Mouse (Mus musculus): ENCODE results near the gene Nt5c1b.
A peak's percentile ranks its signal among the peaks of the same experiment; 100 is the strongest.

The Nt5c1b gene

DNA sequence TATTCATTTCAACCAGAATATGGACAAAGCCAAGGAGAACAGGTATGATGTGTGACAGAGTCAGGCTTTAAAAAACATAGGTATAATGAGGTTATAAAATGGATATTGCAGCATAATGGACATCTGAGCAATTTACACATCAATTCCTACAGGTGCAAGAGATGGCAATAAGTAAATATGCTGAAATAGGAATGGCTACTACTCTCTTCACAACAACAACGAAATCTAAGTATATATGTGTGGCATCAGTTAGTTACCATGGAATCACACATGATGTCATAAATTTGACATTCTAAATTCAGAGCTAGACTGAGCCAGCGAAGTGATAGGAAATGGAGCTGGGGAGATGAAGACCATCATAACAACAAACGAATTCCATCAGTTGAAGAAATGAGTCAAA lies at the start of gene Nt5c1b:
Gene Nt5c1b, plus strand, starts transcription at position 301 of the 400 bp plus-strand sequence.
- no peak for DNase-seq

DNA sequence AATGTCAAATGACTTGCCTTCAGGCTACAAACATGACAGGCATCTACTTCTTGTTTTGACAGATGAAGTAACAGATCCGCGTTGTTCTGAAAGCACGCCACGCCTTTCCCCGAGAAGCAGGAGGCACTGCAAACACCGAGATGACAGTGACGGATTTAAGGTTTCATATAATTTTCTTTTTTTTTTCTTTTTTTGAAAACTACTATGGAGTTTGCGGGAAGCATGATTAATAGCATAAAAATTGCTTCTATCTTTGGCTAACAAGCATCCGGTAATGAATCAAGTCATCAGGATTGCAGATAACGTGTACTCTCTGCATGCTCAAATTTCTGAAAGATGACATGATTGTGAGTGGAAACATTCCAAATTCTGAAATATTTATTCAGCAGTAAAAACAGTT lies 42.1 kb upstream of the Nt5c1b start:
- no peak for DNase-seq

DNA sequence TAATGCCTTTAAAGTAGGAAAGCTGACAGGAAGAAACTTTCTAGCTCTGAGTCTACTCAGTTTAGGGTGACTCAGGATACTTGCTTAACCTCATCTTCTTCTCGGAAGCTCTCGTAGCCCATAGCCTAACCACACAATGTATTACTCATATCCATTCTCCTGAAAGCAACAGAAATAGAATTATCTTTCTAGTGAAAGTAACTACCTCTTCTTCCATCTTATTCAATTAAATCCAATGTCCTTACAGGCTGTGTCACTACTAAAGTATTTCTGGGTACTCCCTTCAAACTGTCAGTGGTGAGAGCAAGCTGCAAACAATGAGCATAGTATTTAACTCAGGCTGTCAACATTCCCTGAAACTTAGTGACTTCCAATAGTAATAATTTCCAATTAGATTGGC lies 40.3 kb upstream of the Nt5c1b start:
- DNase-seq = no peak

DNA sequence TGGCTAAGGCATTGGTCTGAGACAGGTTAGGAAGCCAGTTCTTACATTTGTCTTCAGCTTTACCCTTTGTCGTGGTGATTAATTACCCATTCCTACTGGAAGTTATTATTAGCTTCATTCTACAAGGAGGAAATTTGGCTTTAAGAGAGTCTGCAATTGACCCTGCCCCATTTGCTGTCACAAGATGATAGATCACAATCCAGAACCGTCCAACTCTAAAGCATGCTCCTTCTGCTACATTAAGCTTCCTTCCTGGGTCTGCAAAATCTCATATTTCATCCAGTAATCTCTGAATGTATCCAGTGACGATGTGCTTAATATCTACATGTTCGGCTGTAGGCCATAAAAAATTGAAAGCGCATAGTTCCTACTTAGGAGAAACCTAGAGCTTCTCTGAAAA lies 29.2 kb upstream of the Nt5c1b start:
- DNase-seq = no peak

DNA sequence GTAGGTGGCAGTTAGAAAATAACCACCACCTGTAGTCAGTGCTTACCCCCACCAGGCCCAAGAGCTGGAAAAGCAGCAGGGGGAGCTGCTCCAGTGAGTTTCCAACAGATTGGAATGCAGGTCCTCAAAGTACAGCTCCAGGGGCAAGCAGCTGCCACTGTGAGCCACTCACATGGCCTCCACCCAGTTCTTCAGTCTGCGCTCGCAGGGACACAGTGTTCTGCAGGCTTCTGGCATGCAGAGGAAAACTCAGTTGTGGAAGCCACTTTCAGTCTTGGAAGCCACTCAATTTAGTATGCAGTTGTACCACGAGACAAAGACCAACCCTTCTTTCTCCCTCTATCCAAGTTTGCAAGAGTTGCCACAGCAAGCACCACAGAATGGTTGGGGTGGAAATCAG lies 19.1 kb upstream of the Nt5c1b start:
- no peak for DNase-seq

DNA sequence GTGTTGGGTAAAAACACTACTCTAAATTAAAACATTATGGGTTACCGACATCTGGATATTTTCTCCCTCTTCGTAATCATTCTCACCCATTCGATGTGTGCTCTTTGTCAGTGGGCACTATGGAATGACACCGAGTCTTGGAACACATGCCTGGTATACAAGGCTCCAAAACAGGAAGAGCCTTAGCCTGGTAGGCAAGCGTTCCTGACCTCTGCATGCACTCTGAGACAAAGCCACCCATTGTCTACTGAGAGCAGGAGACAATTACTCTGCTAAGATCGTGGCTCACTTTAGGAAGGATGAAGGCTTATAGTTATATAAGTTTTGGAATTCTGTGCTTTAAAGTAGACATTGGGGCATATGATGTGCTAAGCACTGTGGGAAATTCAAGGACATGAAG lies 12.0 kb upstream of the Nt5c1b start:
- no peak for DNase-seq

DNA sequence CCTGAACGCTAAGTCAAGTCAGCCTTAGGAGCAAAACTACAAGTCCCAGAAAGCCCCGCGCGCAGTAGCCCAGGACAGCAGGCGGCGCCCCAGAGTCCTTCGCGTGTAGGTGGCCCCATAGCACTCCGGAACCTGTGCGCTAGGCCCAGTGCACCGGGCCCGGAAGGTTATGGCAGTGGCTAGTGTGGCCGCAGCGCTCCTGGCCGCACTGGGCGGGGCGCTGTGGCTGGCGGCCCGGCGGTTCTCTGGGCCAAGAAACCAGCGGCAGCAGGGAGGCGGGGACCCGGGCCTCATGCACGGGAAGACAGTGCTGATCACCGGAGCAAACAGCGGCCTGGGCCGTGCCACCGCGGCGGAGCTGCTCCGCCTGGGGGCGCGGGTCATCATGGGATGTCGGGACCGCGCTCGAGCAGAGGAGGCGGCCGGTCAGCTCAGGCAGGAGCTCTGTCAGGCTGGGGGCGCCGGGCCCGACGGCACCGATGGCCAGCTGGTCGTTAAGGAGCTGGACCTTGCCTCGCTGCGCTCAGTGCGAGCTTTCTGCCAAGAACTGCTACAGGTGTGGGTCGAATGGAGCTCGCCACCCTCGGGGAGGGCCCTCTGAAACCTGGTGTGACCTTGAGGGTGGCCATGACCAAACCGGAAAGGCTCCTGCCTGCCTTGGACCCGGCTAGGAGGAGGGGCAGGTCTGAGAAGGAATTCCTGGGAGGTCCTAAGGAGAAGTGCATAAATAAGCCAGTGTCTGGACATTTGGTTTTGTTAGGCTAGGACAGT lies 21.1 kb downstream of the Nt5c1b start, which contains the start of gene Rdh14:
Gene Rdh14, plus strand, starts transcription at position 102 of the 771 bp plus-strand sequence.
- peak; percentile 97 to 98 for DNase-seq

DNA sequence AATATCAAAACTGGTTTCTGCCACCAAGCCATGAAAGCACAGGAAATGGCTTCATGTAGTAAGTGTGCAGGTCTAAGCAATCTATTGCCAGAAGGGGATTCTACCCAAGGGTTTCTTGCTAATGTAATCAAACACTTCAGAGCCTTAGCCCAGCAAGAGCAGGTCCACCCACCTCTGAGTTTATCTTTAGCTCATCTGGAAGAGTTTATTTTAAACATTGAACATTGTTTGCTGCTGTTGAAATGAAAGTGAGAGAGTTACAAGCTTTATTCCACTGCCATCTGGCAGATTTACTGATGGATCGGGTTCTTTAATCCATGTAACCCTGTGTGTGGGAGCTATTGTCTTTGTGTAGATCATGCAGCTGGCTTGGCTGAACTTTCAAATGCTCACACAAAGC lies 31.0 kb downstream of the Nt5c1b start:
- no peak for DNase-seq

DNA sequence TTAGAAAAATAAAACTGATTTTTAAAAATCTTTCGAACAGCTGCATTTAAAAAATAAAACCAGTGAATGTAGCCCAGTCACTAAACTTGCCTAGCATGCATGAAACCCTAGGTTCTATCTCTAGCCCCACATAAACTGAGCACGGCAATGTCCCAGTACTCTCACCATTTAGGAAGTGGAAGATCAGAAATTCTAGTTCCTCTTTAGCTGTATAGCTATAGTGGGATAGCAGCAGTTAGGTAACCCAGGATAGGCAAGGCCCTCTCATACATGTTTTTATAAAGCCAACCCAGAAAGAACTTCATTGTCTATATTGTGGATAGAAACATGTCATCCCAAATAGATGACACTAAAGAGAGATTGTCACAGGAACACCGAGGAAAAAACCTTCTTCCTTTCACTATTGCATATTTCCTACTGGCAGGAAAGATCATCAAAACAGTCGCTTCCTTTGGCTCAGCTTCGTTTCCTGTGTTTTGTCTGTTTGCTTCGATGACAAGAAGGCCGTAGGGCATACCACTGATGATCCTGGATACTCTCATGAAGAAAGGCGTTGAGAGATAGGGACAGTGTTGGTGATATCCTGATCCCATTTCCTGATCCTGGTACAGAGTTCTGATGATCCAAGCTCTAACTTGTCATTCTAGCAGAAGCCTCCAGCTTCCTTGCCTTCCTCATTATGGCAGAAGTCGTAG lies 32.8 kb downstream of the Nt5c1b start:
- DNase-seq = no peak

DNA sequence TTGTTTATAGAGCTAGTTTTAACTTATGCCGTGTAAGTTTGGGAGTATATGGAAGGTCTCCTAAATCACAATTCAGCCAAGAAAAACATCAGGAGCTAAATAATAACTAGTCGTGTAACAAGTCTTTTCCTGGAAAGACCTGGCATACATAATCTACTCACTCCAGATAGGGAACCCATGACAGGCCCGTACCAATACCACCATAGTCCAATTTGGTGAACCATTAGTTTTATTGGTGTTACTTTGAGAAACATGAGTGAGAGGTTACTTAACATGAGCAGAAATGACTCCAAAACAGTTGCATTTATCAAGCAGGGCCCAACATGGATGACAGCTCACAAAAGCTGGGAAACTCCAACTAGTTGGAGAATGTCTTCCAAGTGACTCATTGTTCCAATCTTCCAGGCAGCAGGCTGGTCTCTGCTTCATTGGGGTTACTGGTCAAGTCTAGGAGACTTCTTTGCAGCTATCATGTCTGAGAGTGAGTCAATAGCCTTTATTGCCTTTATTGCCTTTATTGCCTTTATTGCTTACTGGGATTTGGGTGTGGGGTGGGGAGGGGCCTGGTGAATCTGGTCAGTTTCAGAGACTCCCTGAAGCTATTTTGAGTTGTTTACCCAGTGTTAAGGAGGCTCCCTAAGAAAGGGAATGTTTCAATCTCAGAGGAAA lies 40.9 kb downstream of the Nt5c1b start:
- no peak for DNase-seq

DNA sequence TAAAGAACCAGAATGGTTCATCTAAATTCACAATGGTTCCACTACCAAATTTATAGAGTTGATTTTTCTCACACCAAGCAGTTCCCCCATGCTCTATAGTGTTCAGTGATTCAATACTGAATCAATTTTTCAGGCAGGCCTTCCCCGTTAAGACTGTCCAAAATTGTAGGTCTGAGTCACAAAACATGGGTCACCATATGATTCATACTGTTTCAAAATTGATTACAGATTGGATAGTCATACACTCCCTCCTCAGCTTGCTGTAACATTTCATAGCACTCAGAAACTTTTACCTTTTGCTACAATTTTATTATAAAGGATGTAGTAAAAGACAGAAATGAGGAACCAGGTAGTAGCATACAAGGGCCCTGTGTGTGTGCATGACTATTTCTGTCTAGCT lies 41.7 kb downstream of the Nt5c1b start:
- no peak for DNase-seq

DNA sequence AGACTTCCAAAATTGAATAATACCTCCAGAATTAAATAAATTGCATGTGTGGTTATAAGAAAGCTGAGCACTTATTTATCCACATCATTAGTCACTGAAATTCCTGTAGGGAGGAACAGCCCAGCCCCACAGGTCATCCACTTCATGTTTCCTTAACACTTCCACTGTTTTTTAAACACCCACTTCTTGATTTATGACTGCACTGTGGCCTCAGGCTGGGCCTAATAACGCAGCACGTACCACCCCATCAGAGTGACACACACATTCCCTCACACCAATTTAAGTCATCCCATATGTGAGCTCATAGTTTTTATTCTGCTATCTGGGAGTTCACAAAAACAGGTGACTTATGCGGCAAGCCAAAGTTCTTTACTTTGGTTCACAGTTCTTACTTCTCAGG lies 52.6 kb downstream of the Nt5c1b start:
- DNase-seq = no peak

DNA sequence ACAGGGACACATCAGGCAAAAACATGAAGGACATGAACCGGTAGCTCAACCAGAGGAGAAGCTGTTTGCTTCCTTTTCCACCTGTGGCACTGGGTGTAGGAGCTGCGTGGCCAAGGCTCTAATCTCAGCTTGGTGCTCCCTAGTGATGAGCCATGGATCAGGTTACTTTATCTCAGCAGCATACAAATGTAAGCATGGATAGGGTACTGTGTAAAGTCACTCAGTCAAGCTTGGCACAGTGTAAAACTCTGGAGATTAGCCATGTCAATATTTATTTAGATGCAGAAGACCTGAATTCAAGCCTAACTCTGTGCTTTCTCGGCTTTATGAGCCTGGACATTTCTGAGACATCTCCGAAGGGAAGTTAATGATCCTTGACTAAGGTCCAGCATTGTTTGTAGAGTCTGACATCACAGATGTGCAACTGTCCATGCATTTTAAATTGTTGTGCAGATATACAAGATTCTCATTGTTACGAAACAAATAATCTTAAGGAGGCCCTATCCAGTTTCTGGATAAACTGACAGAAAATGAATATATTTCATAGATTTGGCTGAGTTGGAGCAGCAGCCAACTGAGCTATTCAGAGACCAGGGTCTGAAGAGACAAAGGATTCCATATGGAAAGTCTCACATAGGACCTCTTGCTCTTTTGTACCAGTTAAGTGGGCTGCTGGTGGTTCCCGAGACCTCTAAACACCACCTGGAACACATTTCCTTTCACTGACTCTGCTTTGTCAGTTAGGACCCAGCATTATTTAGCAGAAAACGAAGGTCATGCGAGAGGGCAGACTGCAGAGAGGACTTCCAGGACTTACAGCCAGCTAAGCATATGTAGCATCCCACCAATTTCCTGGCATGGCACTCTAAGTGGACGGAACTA lies 56.5 kb downstream of the Nt5c1b start:
- DNase-seq = no peak

DNA sequence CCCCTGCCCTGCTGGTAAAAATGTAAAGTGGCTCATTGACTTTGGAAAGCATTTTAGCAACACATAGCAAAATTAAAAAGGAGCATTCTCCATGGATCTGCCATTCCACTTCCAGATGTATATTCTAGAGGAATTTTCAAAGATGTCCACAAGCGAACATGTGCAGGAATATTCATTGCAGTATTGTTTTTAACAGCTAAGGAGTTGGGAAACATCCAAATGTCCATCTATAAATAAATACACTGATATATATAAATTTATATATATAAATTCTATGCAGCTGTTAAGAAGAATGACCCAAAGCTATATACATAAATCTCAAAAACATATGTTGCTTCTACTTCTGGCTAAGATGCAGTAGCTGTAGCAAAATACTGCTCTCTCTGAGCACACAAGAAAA lies 61.2 kb downstream of the Nt5c1b start:
- no peak for DNase-seq

DNA sequence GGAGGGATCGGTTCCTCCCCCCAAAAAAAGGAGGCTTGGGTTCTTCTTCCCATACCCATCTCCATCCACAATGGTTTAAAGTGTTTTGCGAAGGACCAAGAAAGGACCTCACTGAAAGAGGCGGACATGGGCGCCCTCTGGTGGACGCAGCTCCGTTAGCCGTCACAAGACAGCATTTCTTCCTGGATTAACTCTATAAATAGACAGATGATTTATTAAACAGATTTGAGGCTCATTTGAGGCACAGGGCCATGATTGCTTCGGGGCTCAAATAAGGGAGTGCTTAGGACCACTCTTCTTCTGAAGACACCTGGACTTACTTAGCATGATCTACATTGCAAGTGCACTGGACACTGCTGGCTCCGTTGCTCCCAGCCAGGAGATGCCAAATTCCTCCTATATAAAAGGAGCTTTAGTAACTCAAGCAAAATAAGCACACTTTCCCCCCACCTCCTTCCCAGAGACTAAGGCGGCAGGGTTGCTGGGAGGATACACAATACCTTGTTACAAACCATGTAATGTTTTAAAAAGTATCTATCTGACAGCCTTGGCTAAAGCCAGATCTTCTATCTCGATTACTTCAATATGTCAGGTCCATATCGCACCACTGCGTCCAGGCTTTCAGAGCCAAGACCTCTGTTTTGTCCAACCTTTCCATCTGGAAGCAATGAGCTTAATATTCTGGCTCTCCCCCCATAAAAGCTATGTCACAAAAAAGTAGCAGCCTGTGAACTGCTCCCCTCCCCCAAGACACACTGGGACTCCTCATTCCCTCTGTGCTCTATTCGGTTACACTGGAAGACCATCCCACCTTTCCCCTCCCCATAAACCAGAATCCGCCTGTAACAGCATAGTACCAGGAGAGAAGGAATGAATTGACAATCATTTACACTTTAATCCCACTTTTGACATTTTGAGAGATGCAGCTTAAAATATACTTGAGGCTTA lies 68.6 kb downstream of the Nt5c1b start:
- peak; percentile 70 to 81 for DNase-seq

All from cerebellum, adult 18-20 months (tissue).